Mouse (Mus musculus) ES-CJ7 (cell line): ENCODE results near the gene Eif2ak1.

Source experiments
- DNase-seq: peaks from one replicate; pipeline ENCODE4 v3.0.0; 2011; ENCODE audit warnings: low read depth, low spot score

Gene Eif2ak1

GRCm38 (mm10) chr5:143897635-143898330, 80.2 kb downstream of the Eif2ak1 start, which contains the start of gene Ankrd61:
Gene Ankrd61, minus strand, starts transcription at chr5:143897685.
- peak; percentile 19 for DNase-seq

- no peak for DNase-seq
Measured at GRCm38 (mm10) chr5:143902111-143902510, 84.5 kb downstream of the Eif2ak1 start.

GRCm38 (mm10) chr5:143903813-143904212, 86.2 kb downstream of the Eif2ak1 start:
- DNase-seq = no peak

GRCm38 (mm10) chr5:143906429-143906828, 88.8 kb downstream of the Eif2ak1 start:
- DNase-seq = no peak

GRCm38 (mm10) chr5:143908926-143909325, 91.3 kb downstream of the Eif2ak1 start:
- no peak for DNase-seq

- peak; percentile 99 for DNase-seq
Measured at GRCm38 (mm10) chr5:143909417-143910400, 92.1 kb downstream of the Eif2ak1 start, which contains the start of the genes Aimp2 and Pms2. Gene Aimp2, minus strand, starts transcription at chr5:143909847. Gene Pms2, plus strand, starts transcription at chr5:143909964.

- no peak for DNase-seq
Measured at GRCm38 (mm10) chr5:143916221-143916620, 98.6 kb downstream of the Eif2ak1 start.

GRCm38 (mm10) chr5:143917418-143917817, 99.8 kb downstream of the Eif2ak1 start:
- peak; percentile 72 for DNase-seq

GRCm38 (mm10) chr5:143918120-143918519, 100.5 kb downstream of the Eif2ak1 start:
- DNase-seq = no peak

GRCm38 (mm10) chr5:143924781-143925452, 107.3 kb downstream of the Eif2ak1 start:
- DNase-seq = no peak

- no peak for DNase-seq
Measured at GRCm38 (mm10) chr5:143927875-143928274, 110.3 kb downstream of the Eif2ak1 start, which contains the start of gene Gm42421. Gene Gm42421, plus strand, starts transcription at chr5:143928175.

- no peak for DNase-seq
Measured at GRCm38 (mm10) chr5:143929291-143929690, 111.7 kb downstream of the Eif2ak1 start.

- DNase-seq = no peak
Measured at GRCm38 (mm10) chr5:143930656-143931055, 113.1 kb downstream of the Eif2ak1 start.

GRCm38 (mm10) chr5:143931863-143932580, 114.4 kb downstream of the Eif2ak1 start:
- no peak for DNase-seq

GRCm38 (mm10) chr5:143932831-143933230, 115.2 kb downstream of the Eif2ak1 start, which contains the start of gene Rsph10b:
Gene Rsph10b, plus strand, starts transcription at chr5:143933035.
- peak; percentile 59 for DNase-seq

GRCm38 (mm10) chr5:143933414-143933813, 115.8 kb downstream of the Eif2ak1 start:
- DNase-seq = no peak

- DNase-seq = peak; percentile 25
Measured at GRCm38 (mm10) chr5:143933875-143934274, 116.3 kb downstream of the Eif2ak1 start.

GRCm38 (mm10) chr5:143936156-143936555, 118.6 kb downstream of the Eif2ak1 start:
- DNase-seq = no peak

GRCm38 (mm10) chr5:143941588-143941987, 124.0 kb downstream of the Eif2ak1 start:
- no peak for DNase-seq

- no peak for DNase-seq
Measured at GRCm38 (mm10) chr5:143943231-143944125, 125.9 kb downstream of the Eif2ak1 start.
